Mouse (Mus musculus): Measurements from ENCODE around the gene Slc16a9.

The Slc16a9 gene

DNA sequence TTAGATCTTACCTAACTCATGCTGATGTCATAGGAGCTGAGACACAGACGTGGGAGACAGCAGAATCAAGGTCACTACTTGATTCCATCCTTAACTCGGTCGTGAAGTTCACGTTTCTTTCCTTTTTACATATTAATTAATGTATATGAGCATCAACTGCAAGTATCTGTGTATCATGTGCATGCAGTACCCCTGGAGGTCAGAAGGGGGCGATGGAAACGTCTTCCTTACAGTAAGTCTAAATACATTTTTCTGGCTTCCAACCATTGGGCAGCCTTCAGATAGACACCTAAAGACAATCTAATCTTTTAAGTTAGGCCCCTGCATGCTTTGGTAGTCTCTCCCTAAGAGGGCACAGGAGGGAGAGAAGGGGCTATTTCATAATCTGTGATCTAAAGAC lies 58.3 kb downstream of the Slc16a9 start:
- DNase-seq, result no peak

GRCm38 (mm10) chr10:70305683-70306082 lies 60.8 kb downstream of the Slc16a9 start:
- DNase-seq, result no peak

DNA sequence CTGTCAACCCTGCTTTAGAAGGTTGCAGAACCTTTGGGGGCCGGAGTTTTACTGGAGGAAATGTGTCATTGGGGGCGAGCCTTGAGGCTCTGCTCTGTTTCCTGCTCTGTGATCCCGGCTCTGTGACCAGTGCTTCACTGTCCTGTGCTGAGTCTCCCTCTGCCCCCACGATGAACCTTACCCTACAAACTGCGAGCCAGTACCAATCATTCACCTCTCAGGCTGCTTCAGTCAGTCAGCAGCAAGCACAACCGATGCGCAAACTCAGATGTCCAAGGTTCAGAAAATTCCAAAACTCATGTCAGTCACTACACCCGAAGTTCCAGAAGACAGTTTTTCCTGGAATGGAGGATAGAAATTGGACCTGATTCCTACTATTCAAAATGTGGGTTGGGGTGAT lies 64.5 kb downstream of the Slc16a9 start:
- DNase-seq, result no peak

GRCm38 (mm10) chr10:70310646-70311045 lies 65.7 kb downstream of the Slc16a9 start:
- no peak for DNase-seq

DNA sequence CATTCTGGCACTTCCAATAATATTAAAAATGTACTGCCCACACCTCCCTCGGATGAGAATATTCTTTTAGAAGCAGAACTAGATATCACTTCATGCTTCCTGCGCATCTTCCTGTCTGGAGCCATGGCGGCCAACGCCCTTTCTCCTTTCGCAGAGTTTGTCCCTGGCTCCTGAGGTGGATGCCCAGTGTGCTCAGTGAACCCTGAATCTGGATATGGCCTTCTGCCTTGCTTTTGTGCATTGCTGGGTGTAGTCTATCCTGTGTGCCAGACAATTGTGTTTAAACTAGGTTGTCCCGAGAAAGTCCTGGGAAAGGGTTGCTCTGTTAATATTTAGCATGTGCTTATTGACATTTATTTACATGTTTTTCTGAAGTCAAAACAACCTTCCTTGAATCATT lies 71.0 kb downstream of the Slc16a9 start:
- no peak for DNase-seq

- DNase-seq, result no peak
These were observed 72.0 kb downstream of the Slc16a9 start for GRCm38 (mm10) chr10:70316856-70317255.

DNA sequence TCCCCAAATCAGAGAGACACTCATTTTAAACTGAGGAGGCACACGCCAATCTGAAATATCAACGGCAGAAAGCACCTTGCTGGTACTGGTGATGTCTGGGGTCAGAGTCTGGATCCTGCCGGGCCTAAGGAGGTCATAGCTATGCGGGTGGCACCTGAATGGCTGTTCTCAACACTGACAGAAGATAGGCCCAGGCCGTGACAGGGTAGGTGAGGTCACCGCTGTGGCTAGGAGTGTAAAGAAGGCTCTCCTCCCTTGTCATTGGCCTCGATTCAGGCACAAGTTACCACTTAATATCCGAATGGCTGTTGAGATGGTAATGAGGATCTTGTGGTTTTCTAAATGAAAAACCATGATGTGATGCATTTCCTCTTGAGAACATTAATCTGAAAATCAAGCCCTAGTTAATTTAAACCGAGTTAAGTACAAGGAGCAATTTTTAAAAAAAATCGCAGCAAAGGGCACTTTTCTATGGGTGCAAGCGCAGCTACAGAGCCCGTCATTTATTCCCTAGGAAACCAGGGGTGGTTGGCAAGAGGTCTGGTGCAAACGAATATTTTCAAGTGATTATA lies 72.6 kb downstream of the Slc16a9 start:
- no peak for DNase-seq

GRCm38 (mm10) chr10:70318630-70319029 lies 73.7 kb downstream of the Slc16a9 start:
- DNase-seq, result no peak

- no peak for DNase-seq
These were observed 80.6 kb downstream of the Slc16a9 start for GRCm38 (mm10) chr10:70325518-70325917.

DNA sequence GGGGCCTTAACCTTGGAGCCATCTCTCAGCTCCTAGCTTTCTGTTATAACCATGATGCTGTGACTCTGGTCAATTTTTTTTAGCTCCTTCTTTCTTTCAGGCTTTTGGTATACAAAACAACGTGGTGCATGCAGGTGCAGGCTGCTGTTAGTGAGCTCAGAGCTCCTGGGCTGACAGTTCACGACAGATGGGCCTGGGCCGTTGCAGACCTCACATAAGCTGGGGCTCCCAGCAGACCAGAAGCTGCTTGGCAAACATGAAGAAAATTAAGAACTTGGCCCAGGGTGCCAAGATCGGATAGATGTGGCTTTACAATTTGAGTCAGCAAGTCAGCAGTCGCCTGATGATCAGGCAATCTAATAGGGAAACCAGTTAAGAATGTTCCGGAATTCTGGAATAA lies 82.4 kb downstream of the Slc16a9 start:
- DNase-seq, result no peak

- no peak for DNase-seq
These were observed 83.2 kb downstream of the Slc16a9 start for GRCm38 (mm10) chr10:70328139-70328538.

All from heart, adult 11 months (tissue).